Mouse (Mus musculus) limb, embryonic 11.5 days (tissue): ENCODE results near the gene Eif3k. TPM values are rescaled to one million over a fixed set of nuclear protein-coding genes. Genes with fewer than 3 reads are reported as not detected.

Experiments used
- ATAC-seq: fragments of 200-750 bp; cut with Nextera tagmentation; 2 replicates; pipeline ENCODE4 v1.8.0; 2017; ENCODE audit warnings: low read depth; ENCODE audit not compliant: insufficient number of reproducible peaks, low FRiP score, low TSS enrichment
- DNase-seq: peaks from one replicate; pipeline ENCODE4 v3.0.0-alpha.2; 2015; ENCODE audit warnings: low spot score
- H3K27ac ChIP-seq: fragments of 300-500 bp; sonication (generic); replicated peaks from 2 replicates; pipeline ENCODE4 v1.5.1; 2014; ENCODE audit warnings: low read depth, mild to moderate bottlenecking, low read length
- H3K27me3 ChIP-seq: fragments of 300-500 bp; sonication (generic); 2 replicates; pipeline ENCODE4 v1.6.1; 2014; ENCODE audit warnings: mild to moderate bottlenecking, low read length, mixed read lengths; ENCODE audit not compliant: control insufficient read depth, insufficient read depth
- H3K36me3 ChIP-seq: fragments of 300-500 bp; sonication (generic); 2 replicates; pipeline ENCODE4 v1.6.1; 2014; ENCODE audit warnings: mild to moderate bottlenecking, low read length, moderate library complexity, mixed read lengths; ENCODE audit not compliant: control insufficient read depth, insufficient read depth
- H3K4me1 ChIP-seq: fragments of 300-500 bp; sonication (generic); 2 replicates; pipeline ENCODE4 v1.6.1; 2014; ENCODE audit warnings: low read length, mixed read lengths; ENCODE audit not compliant: control insufficient read depth, insufficient read depth
- H3K4me2 ChIP-seq: fragments of 300-500 bp; sonication (generic); 2 replicates; pipeline ENCODE4 v1.6.1; 2014; ENCODE audit warnings: low read depth, mild to moderate bottlenecking, moderate library complexity; ENCODE audit not compliant: severe bottlenecking
- H3K4me3 ChIP-seq: fragments of 300-500 bp; sonication (generic); 2 replicates; pipeline ENCODE4 v1.5.1; 2014; ENCODE audit warnings: low read depth, low read length
- H3K9ac ChIP-seq: fragments of 300-500 bp; sonication (generic); 2 replicates; pipeline ENCODE4 v1.6.1; 2014; ENCODE audit warnings: mild to moderate bottlenecking, low read length
- H3K9me3 ChIP-seq: fragments of 300-500 bp; sonication (generic); 2 replicates; pipeline ENCODE4 v1.6.1; 2016; ENCODE audit warnings: low read length; ENCODE audit not compliant: control insufficient read depth
- WGBS: fragments of 180-500 bp; shearing (Covaris S2); extraction: QIAGEN DNeasy Blood & Tissue Kit; methylation state at CpG from one replicate; pipeline ENCODE4 v1.1.7; 2014; 5-methylcytosine and 5-hydroxymethylcytosine counted together
- polyA plus RNA-seq: library from polyadenylated mRNA; unstranded; fragments of >200 nt; fragmentation: Nextera tagmentation; extraction: Ambion mirVana; gene quantifications from 2 replicates; pipeline ENCODE4 v1.2.1, GENCODE M21; 2014

The Eif3k gene
- polyA plus RNA-seq, 1 experiment from 2014 or later = 476 TPM

DNA sequence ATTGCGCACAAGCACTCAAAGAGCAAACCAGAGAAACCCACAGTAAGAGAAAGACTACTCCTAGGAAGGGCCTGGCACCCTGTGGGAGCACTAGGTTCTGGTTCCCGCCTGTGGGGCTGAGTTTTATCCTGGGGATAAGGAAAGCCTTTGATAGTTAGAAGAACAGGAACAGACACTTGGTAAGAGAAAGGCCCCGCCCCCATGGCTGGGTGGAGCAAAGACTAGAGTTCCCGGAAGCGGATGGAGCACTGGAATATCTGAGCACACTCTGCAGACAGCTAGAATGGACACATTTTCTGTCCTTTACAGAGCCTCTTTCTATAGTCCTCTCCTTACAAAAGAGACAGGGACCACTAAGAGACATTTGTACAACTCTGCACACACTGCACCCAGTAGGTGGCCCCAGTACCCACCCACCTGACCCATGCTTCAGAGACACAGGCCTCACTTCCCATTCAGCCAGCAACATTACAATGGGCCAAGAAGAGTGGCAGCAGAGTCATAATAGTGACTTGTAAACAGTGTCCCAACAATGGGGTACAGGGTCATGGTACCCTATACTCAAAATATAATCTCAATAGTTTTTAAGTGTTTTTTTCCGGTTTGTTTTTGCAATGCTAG, 49.1 kb downstream of the Eif3k start:
- Histone ChIP-seq H3K27ac (no peak overlapping the region), H3K27me3 (no peaks in the 10 kb centered on the region)
- no peak for ATAC-seq

DNA sequence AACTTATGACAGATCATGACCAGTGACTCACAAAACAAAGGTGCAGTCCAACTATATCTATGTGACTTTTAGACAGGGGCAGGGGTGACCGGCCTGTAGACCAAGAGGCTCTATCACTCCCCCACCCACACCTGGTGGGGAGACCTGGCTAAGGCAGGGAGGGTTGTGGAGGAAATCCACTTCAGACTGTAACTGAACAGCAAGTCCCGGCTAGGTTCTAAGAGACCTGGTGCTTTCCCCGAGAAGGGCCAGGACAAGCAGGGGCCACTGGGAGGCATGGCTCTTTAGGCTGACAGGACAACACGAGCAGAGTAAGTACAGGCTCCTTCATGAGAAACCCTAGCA, 50.0 kb downstream of the Eif3k start:
- WGBS = 84% methylated on average over 4 of the region's 4 CpGs
- H3K4me2 ChIP-seq = no peak overlapping the region
- H3K4me1 ChIP-seq = peaks cover 18% of the 10 kb centered on the region
- ATAC-seq (no peak), DNase-seq (no peak)
- H3K27ac ChIP-seq = no peak overlapping the region
- no peak overlapping the region for H3K9ac ChIP-seq
- no peak overlapping the region for H3K4me3 ChIP-seq
- H3K9me3 ChIP-seq = no peaks in the 10 kb centered on the region
- H3K27me3 ChIP-seq = no peaks in the 10 kb centered on the region
- no peaks in the 10 kb centered on the region for H3K36me3 ChIP-seq

More for the DNA sequence above, 49.1 kb downstream of the Eif3k start:
- Histone ChIP-seq H3K4me3 (no peak overlapping the region), H3K4me1 (peaks cover 20% of the 10 kb centered on the region), H3K36me3 (no peaks in the 10 kb centered on the region), H3K9me3 (no peaks in the 10 kb centered on the region), H3K9ac (no peak overlapping the region), H3K4me2 (no peak overlapping the region)
- no peak for DNase-seq
- WGBS = 73% methylated on average over 6 of the region's 6 CpGs

DNA sequence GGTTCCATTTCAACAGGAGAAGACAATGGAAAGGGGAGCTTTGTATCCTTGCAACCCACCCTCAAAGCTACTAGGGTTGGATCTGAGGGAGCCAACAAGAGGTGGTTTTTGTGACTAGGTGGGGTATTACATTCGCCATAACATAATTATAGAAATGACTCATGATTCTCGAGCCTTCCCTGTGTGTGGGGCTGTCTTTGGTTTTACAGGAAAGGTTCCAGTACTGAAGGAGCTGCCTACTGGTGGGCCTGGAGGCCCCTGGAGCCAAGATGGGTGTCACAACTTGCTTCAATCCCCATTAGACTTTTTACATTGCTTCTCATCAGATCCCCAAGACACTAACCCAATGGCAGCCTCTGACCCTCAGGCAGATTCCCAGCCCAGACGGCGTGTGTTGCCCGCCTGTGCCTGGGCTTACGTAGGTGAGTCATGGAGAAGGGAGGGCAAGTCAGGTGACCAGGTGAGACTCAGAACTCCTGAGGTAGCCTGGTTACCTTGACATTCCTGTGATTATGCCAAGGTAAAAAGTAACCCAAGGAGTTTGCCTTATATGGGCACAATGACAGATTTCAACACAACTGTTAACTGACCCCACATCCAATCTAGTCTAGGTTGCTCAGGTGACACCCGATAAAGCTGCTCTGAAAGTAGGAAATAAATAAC, 50.5 kb downstream of the Eif3k start:
- no peaks in the 10 kb centered on the region for H3K27me3 ChIP-seq
- no peak overlapping the region for H3K4me3 ChIP-seq
- H3K36me3 ChIP-seq = no peaks in the 10 kb centered on the region
- H3K4me1 ChIP-seq = peaks cover 18% of the 10 kb centered on the region
- 0 out of 2 replicates have a peak overlapping the region, but pooled peaks have one; percentile 36 for H3K27ac ChIP-seq
- H3K9ac ChIP-seq = no peak overlapping the region
- no peak overlapping the region for H3K4me2 ChIP-seq
- H3K9me3 ChIP-seq = no peaks in the 10 kb centered on the region
- DNase-seq (no peak), ATAC-seq (no peak)
- 91% methylated on average over 7 of the region's 7 CpGs for WGBS

DNA sequence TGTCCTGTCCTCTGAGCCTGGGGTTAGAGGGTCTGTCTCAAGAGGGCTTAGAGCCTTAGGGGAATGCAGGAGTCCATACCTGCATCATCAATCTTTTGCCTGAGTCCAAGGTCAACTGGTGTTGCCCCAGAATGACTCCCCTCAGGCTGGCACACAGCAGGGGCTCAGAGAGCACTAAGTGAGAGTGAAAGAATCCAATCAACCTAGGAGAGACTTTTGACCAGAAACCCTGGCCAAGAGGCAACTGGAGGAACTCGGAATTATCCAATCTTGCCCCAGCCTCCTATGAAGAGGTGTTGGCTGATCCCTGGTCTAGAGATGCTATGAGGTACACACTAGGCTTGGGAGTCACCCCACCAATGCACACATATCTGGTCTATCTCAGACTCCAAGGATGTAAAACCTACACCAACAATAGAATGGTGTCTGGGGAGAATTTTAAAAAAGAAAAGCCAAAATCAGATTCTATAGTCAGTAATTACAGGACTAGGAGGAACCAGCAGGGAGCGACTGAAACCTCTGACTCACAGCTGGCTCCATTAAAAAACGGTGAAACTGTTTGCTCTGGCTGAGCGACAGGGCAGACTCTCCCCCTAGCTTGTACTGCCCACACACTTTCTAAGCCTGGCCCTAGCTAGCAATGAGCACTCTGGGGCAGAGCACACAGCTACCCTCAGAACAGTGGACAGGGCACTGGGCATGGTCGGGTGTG, 51.2 kb downstream of the Eif3k start:
- no peak overlapping the region for H3K4me3 ChIP-seq
- ATAC-seq = no peak
- H3K4me1 ChIP-seq = peaks cover 21% of the 10 kb centered on the region
- no peak overlapping the region for H3K4me2 ChIP-seq
- peak overlapping the region; percentile 36; the same call in 1 of the 2 replicates for H3K27ac ChIP-seq
- H3K27me3 ChIP-seq = no peaks in the 10 kb centered on the region
- DNase-seq = no peak
- H3K36me3 ChIP-seq = no peaks in the 10 kb centered on the region
- 56% methylated on average over 5 of the region's 5 CpGs for WGBS
- no peak overlapping the region for H3K9ac ChIP-seq
- H3K9me3 ChIP-seq = no peaks in the 10 kb centered on the region

DNA sequence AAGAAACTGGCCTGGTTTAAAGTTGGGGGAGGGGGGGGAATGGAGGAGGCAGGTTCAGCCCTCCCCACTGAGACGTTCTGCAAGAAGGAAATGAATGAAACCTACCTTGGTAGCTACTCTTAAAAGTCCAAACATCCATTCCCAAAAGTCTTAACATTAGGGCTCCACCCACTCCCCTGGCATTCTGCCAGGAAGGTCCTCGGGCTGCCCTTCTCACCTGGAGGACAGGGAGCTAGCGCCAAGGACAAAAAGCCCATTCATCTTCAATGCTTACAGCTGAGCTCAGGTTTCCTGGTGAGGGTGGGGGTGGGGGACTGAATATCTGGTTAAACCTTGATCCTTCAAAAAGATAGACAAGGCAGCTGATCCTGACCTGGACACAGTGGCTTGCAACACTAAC, 52.3 kb downstream of the Eif3k start:
- no peaks in the 10 kb centered on the region for H3K9me3 ChIP-seq
- peaks cover 32% of the 10 kb centered on the region for H3K4me1 ChIP-seq
- H3K36me3 ChIP-seq = no peaks in the 10 kb centered on the region
- ATAC-seq = no peak
- H3K4me3 ChIP-seq = no peak overlapping the region
- no peak overlapping the region for H3K9ac ChIP-seq
- H3K4me2 ChIP-seq = 0 out of 2 replicates have a peak overlapping the region, but pooled peaks have one; percentile 1
- DNase-seq = peak; percentile 32
- peak overlapping the region; percentile 15 for H3K27ac ChIP-seq
- no peaks in the 10 kb centered on the region for H3K27me3 ChIP-seq
- WGBS = 53% methylated on average over 3 of the region's 3 CpGs

DNA sequence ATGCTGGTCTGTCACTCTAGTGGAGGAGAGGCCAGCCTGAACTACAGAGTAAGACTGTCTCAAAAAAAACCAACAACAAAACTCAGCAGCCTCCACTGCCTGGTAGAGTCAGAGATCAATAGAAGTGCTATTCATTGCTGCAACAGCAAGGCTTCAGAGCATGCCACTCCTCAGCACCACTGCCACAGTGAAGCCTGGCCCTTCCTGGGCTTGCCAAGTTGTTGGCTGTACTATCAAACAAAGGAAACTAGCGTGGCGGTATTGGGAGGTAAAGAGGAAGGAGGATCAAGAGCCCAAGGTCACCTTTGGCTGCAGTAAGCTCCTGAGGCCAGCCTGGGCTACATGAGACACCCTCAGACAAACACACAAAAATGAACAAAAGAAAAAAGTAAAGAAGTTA, 55.5 kb downstream of the Eif3k start:
- Histone ChIP-seq H3K4me2 (no peak overlapping the region), H3K27me3 (no peaks in the 10 kb centered on the region), H3K4me1 (peaks cover 48% of the 10 kb centered on the region), H3K36me3 (0 out of 2 replicates have a peak, but pooled peaks cover 3% of the 10 kb centered on the region), H3K9ac (no peak overlapping the region), H3K4me3 (no peak overlapping the region), H3K27ac (no peak overlapping the region), H3K9me3 (no peaks in the 10 kb centered on the region)
- ATAC-seq (no peak), DNase-seq (no peak)
- WGBS = 81% methylated on average over 2 of the region's 2 CpGs

DNA sequence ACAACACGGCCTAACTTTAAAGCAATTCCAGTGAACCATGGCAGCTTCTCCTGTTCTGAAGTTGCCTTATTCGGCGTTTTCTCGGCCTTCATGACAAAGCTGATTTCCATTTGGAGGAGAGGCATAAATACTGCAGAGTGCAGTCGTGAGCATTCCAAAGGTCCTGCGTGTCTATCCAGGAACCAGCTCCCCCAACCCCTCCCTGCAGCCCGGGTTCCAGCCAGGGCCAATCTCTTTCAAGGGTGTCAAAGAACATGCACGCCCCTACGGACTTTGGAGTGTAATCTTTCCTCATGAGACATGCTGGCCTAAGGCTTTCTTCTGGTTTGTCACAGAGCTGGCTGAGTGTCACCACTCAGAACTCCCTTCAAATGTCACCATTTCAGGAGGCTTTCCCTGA, 56.3 kb downstream of the Eif3k start:
- Histone ChIP-seq H3K4me1 (peaks cover 43% of the 10 kb centered on the region), H3K27ac (peak overlapping the region; percentile 93), H3K9ac (no peak overlapping the region), H3K4me2 (no peak overlapping the region), H3K36me3 (0 out of 2 replicates have a peak, but pooled peaks cover 3% of the 10 kb centered on the region), H3K9me3 (no peaks in the 10 kb centered on the region), H3K27me3 (no peaks in the 10 kb centered on the region), H3K4me3 (no peak overlapping the region)
- DNase-seq = peak; percentile 55
- WGBS = 42% methylated on average over 9 of the region's 9 CpGs
- ATAC-seq = no peak

DNA sequence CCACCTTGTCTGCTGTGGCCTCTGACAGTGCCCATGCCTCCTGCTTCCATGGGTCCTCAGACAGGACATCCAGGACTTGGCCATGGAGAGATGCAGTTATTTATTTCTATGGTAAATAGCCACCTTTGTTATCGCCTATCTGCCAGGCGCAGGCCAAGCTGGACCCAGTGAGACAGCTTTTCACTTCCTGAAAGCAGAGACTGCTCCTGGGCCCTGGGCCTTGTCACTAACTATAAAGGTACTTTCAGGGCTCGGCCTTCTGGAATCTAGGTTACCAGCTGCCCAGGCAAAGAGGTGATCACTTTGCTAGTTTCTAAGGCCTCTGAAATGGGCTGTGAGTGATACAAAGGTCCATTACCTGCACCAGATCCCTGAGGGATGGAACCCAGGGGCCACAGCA, 56.9 kb downstream of the Eif3k start:
- H3K27me3 ChIP-seq = no peaks in the 10 kb centered on the region
- H3K4me3 ChIP-seq = no peak overlapping the region
- H3K4me1 ChIP-seq = peaks cover 40% of the 10 kb centered on the region
- H3K4me2 ChIP-seq = no peak overlapping the region
- 0 out of 2 replicates have a peak, but pooled peaks cover 3% of the 10 kb centered on the region for H3K36me3 ChIP-seq
- no peaks in the 10 kb centered on the region for H3K9me3 ChIP-seq
- no peak for ATAC-seq
- H3K9ac ChIP-seq = no peak overlapping the region
- H3K27ac ChIP-seq = peak overlapping the region; percentile 93
- 78% methylated on average over 3 of the region's 3 CpGs for WGBS
- DNase-seq = no peak
